Mouse (Mus musculus) testis, adult 2 months (tissue): ENCODE results near the gene Cdk5r1. TPM values are rescaled to one million over a fixed set of nuclear protein-coding genes. Genes with fewer than 3 reads are reported as not detected.

Source experiments
- H3K27ac ChIP-seq: fragments of 200-500 bp; 2 replicates; pipeline ENCODE4 v1.5.1; 2012; ENCODE audit warnings: low read depth, low read length; ENCODE audit not compliant: control insufficient read depth, insufficient read depth
- H3K27me3 ChIP-seq: fragments of 200-500 bp; 2 replicates; pipeline ENCODE4 v1.6.1; 2012; ENCODE audit warnings: mild to moderate bottlenecking, low read length, moderate library complexity; ENCODE audit not compliant: control insufficient read depth, insufficient read depth
- H3K36me3 ChIP-seq: fragments of 200-500 bp; 2 replicates; pipeline ENCODE4 v1.6.1; 2012; ENCODE audit warnings: mild to moderate bottlenecking, low read length; ENCODE audit not compliant: control insufficient read depth, insufficient read depth
- H3K4me1 ChIP-seq: fragments of 200-500 bp; 2 replicates; pipeline ENCODE4 v1.6.1; 2012; ENCODE audit warnings: low read length; ENCODE audit not compliant: control insufficient read depth, insufficient read depth
- H3K4me3 ChIP-seq: fragments of 200-500 bp; 2 replicates; pipeline ENCODE4 v1.5.1; 2012; ENCODE audit warnings: low read depth, mild to moderate bottlenecking, low read length, moderate library complexity, mixed read lengths; ENCODE audit not compliant: control insufficient read depth
- CTCF ChIP-seq: fragments of 200-500 bp; IDR thresholded peaks from 2 replicates; pipeline ENCODE4 v1.5.1; 2012; ENCODE audit warnings: low read depth, mild to moderate bottlenecking, inconsistent platforms, low read length, moderate library complexity; ENCODE audit not compliant: control insufficient read depth, insufficient read depth, insufficient replicate concordance
- POLR2A ChIP-seq: fragments of 200-500 bp; IDR thresholded peaks from 2 replicates; pipeline ENCODE4 v1.6.1; 2012; ENCODE audit warnings: low read depth, mild to moderate bottlenecking, inconsistent platforms, low read length, moderate library complexity; ENCODE audit not compliant: control insufficient read depth
- polyA plus RNA-seq: library from polyadenylated mRNA; depleted of rRNA; stranded (reverse); fragments of >200 nt; gene quantifications from 2 replicates; pipeline ENCODE4 v1.2.3, GENCODE M21; 2012

Cdk5r1 gene
- polyA plus RNA-seq, 1 experiment = 1.1 TPM

DNA sequence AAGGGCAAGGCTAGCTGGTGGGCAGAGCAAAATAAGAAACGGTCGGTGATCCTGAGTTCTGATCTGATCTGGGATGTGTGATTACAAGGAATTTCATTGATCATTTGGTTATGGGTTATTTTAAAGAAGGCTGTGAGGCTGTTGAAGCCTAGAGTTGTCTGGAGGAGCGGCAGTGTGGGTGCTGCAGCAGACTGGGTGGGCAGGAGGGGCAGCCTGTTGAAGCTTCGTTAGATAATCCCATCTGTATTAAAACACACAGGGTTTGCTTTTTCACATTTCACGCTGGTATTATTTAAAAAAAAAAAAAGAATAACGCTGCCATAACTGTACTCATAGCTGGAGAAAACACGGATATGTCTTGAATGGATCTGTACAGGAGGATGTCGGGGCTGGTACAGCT is 39.1 kb downstream of the Cdk5r1 start:
- no peaks in the 10 kb centered on the region for H3K27me3 ChIP-seq
- H3K4me3 ChIP-seq = no peak overlapping the region
- no peak for TF ChIP-seq CTCF
- TF ChIP-seq POLR2A = no peak

DNA sequence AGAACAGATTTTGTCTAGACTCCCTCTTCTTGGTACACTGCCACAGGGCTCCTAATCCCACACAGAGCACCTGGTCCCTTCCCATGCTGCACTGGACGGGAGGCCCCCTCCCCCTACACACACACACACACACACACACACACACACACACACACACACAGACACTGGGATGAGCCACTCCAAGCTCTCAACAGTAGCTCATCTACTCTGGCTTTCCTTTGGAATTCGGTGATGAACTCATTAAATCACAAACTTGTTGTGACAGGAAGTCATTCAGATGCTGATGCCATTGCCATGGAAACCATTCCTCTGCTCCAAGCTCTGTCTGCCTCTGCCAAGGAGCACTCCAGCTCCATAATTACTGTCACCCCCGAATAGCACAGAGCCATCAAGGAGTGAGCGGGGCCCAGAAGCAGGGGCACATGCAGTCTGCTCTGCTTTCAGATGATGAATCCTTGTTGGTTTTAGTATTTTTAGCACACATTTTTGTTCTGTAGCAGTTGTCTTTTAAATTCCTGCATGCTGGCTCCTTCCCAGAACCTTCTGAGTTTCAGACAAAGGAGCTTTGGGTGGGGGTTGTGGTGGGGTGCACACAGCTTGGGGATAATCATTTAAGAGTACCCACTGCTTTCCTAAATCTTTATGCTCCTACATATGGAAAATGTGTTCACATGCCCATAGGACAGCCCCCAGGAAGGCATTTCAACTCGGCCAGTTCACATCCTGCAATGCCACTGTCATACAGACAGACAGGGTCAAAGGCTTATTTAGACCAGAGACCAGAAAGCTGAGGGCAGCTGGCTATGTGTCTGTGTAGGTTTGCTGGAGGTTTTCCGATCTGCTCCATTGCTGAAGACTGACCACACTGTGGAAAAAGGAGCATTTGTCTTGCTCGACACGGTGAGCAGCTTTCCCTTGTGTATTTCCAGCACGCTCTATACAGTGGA is 41.9 kb downstream of the Cdk5r1 start:
- no peaks in the 10 kb centered on the region for H3K4me1 ChIP-seq
- TF ChIP-seq POLR2A (no peak), CTCF (no peak)
- no peaks in the 10 kb centered on the region for H3K36me3 ChIP-seq
- no peak overlapping the region for H3K4me3 ChIP-seq
- H3K27me3 ChIP-seq = no peaks in the 10 kb centered on the region
- H3K27ac ChIP-seq = no peak overlapping the region

More for the DNA sequence above, 39.1 kb downstream of the Cdk5r1 start:
- H3K4me1 ChIP-seq = no peaks in the 10 kb centered on the region
- H3K27ac ChIP-seq = no peak overlapping the region
- H3K36me3 ChIP-seq = no peaks in the 10 kb centered on the region

DNA sequence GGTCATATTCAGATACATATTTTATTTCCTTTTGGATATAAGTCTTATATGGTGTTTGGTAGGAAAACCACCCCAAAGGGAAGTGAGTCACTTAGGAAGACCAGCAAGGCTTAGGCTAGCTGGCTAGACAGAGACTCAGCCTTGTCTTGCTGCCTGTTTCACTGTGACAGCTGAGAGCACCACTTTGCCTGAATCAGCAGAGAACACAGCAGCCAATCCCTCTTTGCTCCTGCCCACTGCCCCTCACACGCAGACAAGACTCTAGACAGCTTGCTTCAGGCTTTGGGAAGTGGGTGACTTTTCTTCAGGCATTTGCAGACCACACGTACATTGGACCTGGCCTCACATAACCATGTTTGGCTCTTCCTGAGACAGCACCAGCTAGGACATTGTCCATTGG is 44.3 kb downstream of the Cdk5r1 start:
- no peak overlapping the region for H3K27ac ChIP-seq
- no peaks in the 10 kb centered on the region for H3K4me1 ChIP-seq
- no peaks in the 10 kb centered on the region for H3K36me3 ChIP-seq
- no peak overlapping the region for H3K4me3 ChIP-seq
- TF ChIP-seq CTCF = no peak
- no peak for TF ChIP-seq POLR2A
- no peaks in the 10 kb centered on the region for H3K27me3 ChIP-seq

DNA sequence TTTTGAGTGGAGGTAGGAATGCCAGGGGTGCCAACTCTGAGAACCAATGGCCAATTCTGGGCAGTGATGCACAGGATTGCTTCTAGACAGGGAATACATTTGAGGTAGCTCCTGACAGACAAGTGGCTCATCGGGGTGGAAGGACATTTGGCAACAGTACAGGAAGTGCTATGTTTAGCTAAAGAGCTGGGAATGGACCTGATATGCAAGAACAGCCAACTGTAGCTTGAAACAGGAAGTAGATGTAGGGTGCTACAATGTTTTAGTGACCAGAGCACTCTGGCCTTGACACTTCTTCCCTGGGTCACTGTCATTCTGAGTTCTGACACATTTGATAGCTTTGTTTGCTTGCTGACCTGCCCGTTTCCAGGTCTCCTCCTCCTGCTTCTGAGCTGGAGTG is 46.0 kb downstream of the Cdk5r1 start:
- H3K4me1 ChIP-seq = no peaks in the 10 kb centered on the region
- H3K27ac ChIP-seq = no peak overlapping the region
- H3K4me3 ChIP-seq = no peak overlapping the region
- H3K27me3 ChIP-seq = no peaks in the 10 kb centered on the region
- TF ChIP-seq POLR2A (no peak), CTCF (no peak)
- H3K36me3 ChIP-seq = no peaks in the 10 kb centered on the region

DNA sequence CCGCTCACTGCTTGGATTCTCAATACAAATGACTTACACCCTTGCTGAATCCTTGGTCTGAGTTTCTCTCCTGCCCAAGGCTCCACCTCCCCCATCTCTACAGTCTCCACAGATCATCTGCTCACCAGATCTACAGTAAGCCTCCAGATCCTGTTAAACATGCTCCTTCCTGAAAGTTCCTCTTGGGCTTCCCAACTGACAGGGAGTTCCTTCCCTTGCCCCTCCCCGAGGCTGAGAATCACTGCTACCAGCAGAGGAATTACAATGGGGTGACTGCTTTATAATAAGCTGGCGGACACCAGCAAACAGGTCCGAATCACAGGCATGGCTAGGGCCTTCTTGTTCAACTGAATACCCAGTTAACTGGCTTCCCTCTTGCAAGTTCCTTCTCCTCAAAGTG is 46.6 kb downstream of the Cdk5r1 start:
- Histone ChIP-seq H3K27ac (no peak overlapping the region), H3K4me1 (no peaks in the 10 kb centered on the region), H3K36me3 (no peaks in the 10 kb centered on the region), H3K4me3 (no peak overlapping the region), H3K27me3 (no peaks in the 10 kb centered on the region)
- TF ChIP-seq CTCF (no peak), POLR2A (no peak)

DNA sequence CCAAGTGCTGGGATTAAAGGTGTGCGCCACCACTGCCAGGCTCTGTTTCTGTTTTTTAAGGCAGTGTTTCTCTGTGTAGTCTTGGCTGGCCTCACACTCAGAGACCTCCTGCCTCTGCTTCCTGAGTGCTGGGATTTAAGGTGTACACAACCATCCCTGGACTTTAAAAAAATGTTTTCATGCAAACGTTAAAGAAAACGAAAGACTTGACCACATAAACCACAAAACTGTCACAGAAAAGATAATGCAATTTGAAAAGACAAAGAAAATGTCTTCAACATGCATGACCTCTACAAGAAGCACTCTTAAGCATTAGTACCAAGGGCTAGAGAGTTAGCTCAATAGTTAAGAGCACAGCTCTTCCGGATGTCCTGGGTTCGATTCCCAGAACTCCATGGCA is 47.4 kb downstream of the Cdk5r1 start:
- H3K4me1 ChIP-seq = no peaks in the 10 kb centered on the region
- no peak overlapping the region for H3K4me3 ChIP-seq
- no peak for TF ChIP-seq POLR2A
- no peak for TF ChIP-seq CTCF
- no peaks in the 10 kb centered on the region for H3K36me3 ChIP-seq
- H3K27me3 ChIP-seq = no peaks in the 10 kb centered on the region
- H3K27ac ChIP-seq = no peak overlapping the region

DNA sequence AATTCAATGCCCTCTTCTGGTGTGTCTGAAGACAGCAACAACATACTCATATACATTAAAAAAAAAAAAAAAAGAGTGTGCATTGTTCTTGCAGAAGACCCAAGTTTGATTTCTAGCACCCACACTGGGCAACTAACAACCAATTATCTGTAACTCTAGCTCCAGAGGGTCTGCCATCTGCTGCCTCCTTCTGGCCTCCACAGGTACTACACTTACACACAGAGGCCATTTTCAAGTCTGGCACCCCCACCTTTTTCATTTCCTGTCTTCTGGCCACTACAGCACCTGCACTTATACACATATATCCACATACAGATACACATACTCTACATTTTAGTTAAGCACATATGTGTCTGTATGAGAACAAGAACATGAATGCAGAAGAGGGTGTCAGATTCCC is 50.9 kb downstream of the Cdk5r1 start:
- H3K36me3 ChIP-seq = no peaks in the 10 kb centered on the region
- H3K27ac ChIP-seq = no peak overlapping the region
- H3K4me3 ChIP-seq = no peak overlapping the region
- no peaks in the 10 kb centered on the region for H3K27me3 ChIP-seq
- no peak for TF ChIP-seq POLR2A
- no peak; the same call in 1 of the 2 replicates for TF ChIP-seq CTCF
- H3K4me1 ChIP-seq = no peaks in the 10 kb centered on the region
